Mouse (Mus musculus): Measurements from ENCODE around the gene Arnt2. TPM values are rescaled to one million over a fixed set of nuclear protein-coding genes. Genes with fewer than 3 reads are reported as not detected.

Arnt2 gene
- polyA plus RNA-seq, 1 experiment from 2014 or later = 20.0 TPM

DNA sequence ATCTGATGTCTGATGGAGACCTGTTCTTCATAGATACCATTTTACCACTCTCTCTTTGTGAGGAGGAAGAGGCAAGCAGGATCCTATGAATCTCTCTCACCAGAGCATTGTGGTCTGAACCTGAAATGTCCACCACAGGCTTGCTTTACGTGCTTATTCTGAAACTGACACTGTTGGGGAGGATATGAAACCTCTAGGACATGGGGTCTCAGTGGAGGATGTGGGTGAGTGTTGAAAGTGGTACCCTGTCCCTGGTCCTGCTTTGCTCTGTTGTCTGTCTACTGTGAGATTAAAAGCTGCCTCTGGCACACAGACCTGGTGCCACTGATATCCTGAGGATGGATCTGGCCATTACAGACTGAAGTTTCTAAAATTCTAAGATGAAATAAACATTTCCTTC is 88.4 kb downstream of the Arnt2 start:
- 78% methylated on average over 1 of the region's 1 CpGs for WGBS
- H3K9me3 ChIP-seq = no peaks in the 10 kb centered on the region
- no peaks in the 10 kb centered on the region for H3K27me3 ChIP-seq
- no peak overlapping the region for H3K4me3 ChIP-seq (replicated peaks)
- peaks cover 5% of the 10 kb centered on the region; the same call in 1 of the 2 replicates for H3K36me3 ChIP-seq
- H3K4me2 ChIP-seq = no peak overlapping the region
- peaks cover 15% of the 10 kb centered on the region for H3K4me1 ChIP-seq (replicated peaks)
- H3K27ac ChIP-seq = no peak overlapping the region
- H3K9ac ChIP-seq (replicated peaks) = no peak overlapping the region
- no peak for ATAC-seq (ENCODE audit: insufficient number of reproducible peaks, insufficient read depth, low FRiP score, low TSS enrichment, low read depth)

DNA sequence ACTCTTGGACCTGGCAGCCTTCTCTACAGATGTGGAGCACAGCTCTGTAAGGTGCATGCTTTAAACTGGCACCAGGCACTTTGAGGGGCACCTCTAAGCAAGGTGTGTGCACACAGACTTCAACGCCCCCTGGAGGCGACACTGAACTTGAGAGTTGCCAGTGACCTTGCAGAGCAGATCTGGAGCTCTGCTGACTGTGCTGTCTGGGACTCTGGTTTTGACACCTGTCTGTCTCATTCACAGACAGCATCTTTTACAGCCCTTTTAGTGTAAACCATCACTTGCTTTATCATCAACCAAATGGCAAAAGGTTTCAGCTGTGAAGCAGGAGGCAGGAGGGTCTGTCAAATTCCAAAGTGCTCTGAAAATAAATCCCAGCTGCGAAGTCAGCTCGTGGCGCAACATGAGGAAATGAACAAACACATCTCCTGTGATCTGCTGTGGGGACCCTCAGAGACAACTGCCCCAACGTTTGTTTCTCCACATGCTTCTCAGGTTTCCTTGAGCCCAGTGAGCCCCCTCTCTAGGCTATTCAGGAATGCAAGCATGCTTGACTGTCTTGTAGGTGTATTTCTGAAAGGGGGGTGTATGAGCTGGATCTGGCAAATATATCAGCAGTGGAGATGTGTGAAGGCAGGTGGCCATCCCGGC is 94.5 kb downstream of the Arnt2 start:
- no peak overlapping the region for H3K4me3 ChIP-seq (replicated peaks)
- H3K27ac ChIP-seq = no peak overlapping the region
- peaks cover 5% of the 10 kb centered on the region for H3K4me1 ChIP-seq (replicated peaks)
- no peaks in the 10 kb centered on the region for H3K9me3 ChIP-seq
- no peak overlapping the region for H3K9ac ChIP-seq (replicated peaks)
- H3K4me2 ChIP-seq = no peak overlapping the region
- H3K36me3 ChIP-seq = peaks cover 14% of the 10 kb centered on the region
- H3K27me3 ChIP-seq = no peaks in the 10 kb centered on the region
- 0 out of 2 replicates have a peak, but pooled peaks have one; percentile 56 for ATAC-seq (ENCODE audit: insufficient number of reproducible peaks, insufficient read depth, low FRiP score, low TSS enrichment, low read depth)
- WGBS = 41% methylated on average over 7 of the region's 7 CpGs

- H3K27me3 ChIP-seq = no peaks in the 10 kb centered on the region
- ATAC-seq (ENCODE audit: insufficient number of reproducible peaks, insufficient read depth, low FRiP score, low TSS enrichment, low read depth) = no peak
- H3K9me3 ChIP-seq = no peaks in the 10 kb centered on the region
- H3K4me3 ChIP-seq (replicated peaks) = no peak overlapping the region
- H3K4me2 ChIP-seq = no peak overlapping the region
- H3K27ac ChIP-seq = no peak overlapping the region
- no peak overlapping the region for H3K9ac ChIP-seq (replicated peaks)
- H3K4me1 ChIP-seq (replicated peaks) = peaks cover 5% of the 10 kb centered on the region
- peaks cover 21% of the 10 kb centered on the region for H3K36me3 ChIP-seq
- WGBS = 96% methylated on average over 2 of the region's 2 CpGs
These were observed 95.2 kb downstream of the Arnt2 start for GRCm38 (mm10) chr7:84314742-84315141.

DNA sequence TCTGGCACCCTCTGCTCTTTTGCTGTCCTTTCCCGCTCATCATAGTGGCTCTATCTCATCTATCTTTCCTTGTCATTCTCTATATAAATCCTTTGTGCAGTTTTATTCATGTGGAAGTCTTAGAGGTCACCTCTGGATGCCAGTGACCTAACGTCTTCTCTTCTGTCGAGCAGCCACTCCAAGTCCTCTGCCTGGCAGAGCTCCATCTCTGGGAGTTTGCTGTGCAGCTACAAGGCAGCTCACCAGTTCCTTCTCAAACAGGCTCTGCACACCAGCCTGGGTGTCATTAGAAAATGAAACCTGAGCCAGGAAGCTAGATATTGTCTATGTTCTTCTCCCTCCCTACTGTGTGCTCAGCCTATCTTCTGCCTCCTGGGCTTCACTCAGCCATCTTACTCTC is 98.4 kb downstream of the Arnt2 start:
- Histone ChIP-seq H3K9ac (replicated peaks) (no peak overlapping the region), H3K27ac (no peak overlapping the region), H3K4me2 (no peak overlapping the region), H3K4me1 (replicated peaks) (peaks cover 5% of the 10 kb centered on the region), H3K9me3 (no peaks in the 10 kb centered on the region), H3K27me3 (no peaks in the 10 kb centered on the region), H3K4me3 (replicated peaks) (no peak overlapping the region), H3K36me3 (peaks cover 36% of the 10 kb centered on the region)
- ATAC-seq (ENCODE audit: insufficient number of reproducible peaks, insufficient read depth, low FRiP score, low TSS enrichment, low read depth) = no peak
- WGBS = 92% methylated on average over 3 of the region's 3 CpGs

- Histone ChIP-seq H3K36me3 (peaks cover 36% of the 10 kb centered on the region), H3K9me3 (no peaks in the 10 kb centered on the region), H3K27me3 (no peaks in the 10 kb centered on the region), H3K4me2 (no peak overlapping the region), H3K27ac (no peak overlapping the region), H3K9ac (replicated peaks) (no peak overlapping the region), H3K4me3 (replicated peaks) (no peak overlapping the region), H3K4me1 (replicated peaks) (peaks cover 5% of the 10 kb centered on the region)
- 90% methylated on average over 4 of the region's 4 CpGs for WGBS
- no peak for ATAC-seq (ENCODE audit: insufficient number of reproducible peaks, insufficient read depth, low FRiP score, low TSS enrichment, low read depth)
These were observed 99.1 kb downstream of the Arnt2 start for GRCm38 (mm10) chr7:84310909-84311311.

GRCm38 (mm10) chr7:84307329-84307925 is 102.5 kb downstream of the Arnt2 start:
- H3K36me3 ChIP-seq = peaks cover 53% of the 10 kb centered on the region
- no peak overlapping the region for H3K4me2 ChIP-seq
- H3K27me3 ChIP-seq = no peaks in the 10 kb centered on the region
- no peak overlapping the region for H3K9ac ChIP-seq (replicated peaks)
- no peaks in the 10 kb centered on the region for H3K4me1 ChIP-seq (replicated peaks)
- ATAC-seq (ENCODE audit: insufficient number of reproducible peaks, insufficient read depth, low FRiP score, low TSS enrichment, low read depth) = no peak
- no peaks in the 10 kb centered on the region for H3K9me3 ChIP-seq
- no peak overlapping the region for H3K4me3 ChIP-seq (replicated peaks)
- 92% methylated on average over 3 of the region's 3 CpGs for WGBS
- H3K27ac ChIP-seq = no peak overlapping the region

GRCm38 (mm10) chr7:84300261-84300660 is 109.7 kb downstream of the Arnt2 start:
- Histone ChIP-seq H3K4me2 (no peak overlapping the region), H3K27ac (no peak overlapping the region), H3K36me3 (peaks cover 37% of the 10 kb centered on the region), H3K9me3 (no peaks in the 10 kb centered on the region), H3K27me3 (no peaks in the 10 kb centered on the region), H3K4me3 (replicated peaks) (no peak overlapping the region), H3K9ac (replicated peaks) (no peak overlapping the region), H3K4me1 (replicated peaks) (no peaks in the 10 kb centered on the region)
- no peak for ATAC-seq (ENCODE audit: insufficient number of reproducible peaks, insufficient read depth, low FRiP score, low TSS enrichment, low read depth)
- WGBS = 80% methylated on average over 1 of the region's 1 CpGs

DNA sequence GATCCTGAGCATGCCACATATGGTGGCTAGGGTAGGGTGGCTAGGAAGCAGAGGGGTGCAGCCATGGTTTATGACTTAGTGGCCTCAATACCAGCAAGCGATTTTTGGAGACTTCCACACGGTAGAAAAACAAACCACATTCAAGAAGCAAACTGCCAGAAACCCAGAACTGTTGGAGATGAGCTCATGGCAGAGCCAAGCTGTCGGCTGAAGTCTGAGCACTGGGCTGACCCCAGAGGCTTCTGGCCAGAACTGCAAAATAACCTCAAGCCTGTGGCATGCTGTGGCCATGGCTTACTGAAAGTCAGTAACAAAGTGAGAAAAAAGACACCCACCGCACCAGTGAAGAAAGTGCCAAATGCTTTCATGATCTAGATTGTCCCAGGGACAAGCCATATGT is 110.4 kb downstream of the Arnt2 start:
- Histone ChIP-seq H3K4me3 (replicated peaks) (no peak overlapping the region), H3K9ac (replicated peaks) (no peak overlapping the region), H3K4me1 (replicated peaks) (no peaks in the 10 kb centered on the region), H3K9me3 (no peaks in the 10 kb centered on the region), H3K27me3 (no peaks in the 10 kb centered on the region), H3K4me2 (no peak overlapping the region), H3K36me3 (peaks cover 31% of the 10 kb centered on the region), H3K27ac (no peak overlapping the region)
- no peak for ATAC-seq (ENCODE audit: insufficient number of reproducible peaks, insufficient read depth, low FRiP score, low TSS enrichment, low read depth)
- WGBS = 80% methylated on average over 4 of the region's 4 CpGs

- no peaks in the 10 kb centered on the region for H3K27me3 ChIP-seq
- no peak overlapping the region for H3K9ac ChIP-seq (replicated peaks)
- no peak overlapping the region for H3K27ac ChIP-seq
- H3K9me3 ChIP-seq = no peaks in the 10 kb centered on the region
- no peak overlapping the region for H3K4me3 ChIP-seq (replicated peaks)
- no peak for ATAC-seq (ENCODE audit: insufficient number of reproducible peaks, insufficient read depth, low FRiP score, low TSS enrichment, low read depth)
- H3K4me1 ChIP-seq (replicated peaks) = no peaks in the 10 kb centered on the region
- H3K36me3 ChIP-seq = peaks cover 18% of the 10 kb centered on the region
- WGBS = 75% methylated on average over 7 of the region's 7 CpGs
- H3K4me2 ChIP-seq = no peak overlapping the region
These were observed 116.9 kb downstream of the Arnt2 start for GRCm38 (mm10) chr7:84293054-84293453.

DNA sequence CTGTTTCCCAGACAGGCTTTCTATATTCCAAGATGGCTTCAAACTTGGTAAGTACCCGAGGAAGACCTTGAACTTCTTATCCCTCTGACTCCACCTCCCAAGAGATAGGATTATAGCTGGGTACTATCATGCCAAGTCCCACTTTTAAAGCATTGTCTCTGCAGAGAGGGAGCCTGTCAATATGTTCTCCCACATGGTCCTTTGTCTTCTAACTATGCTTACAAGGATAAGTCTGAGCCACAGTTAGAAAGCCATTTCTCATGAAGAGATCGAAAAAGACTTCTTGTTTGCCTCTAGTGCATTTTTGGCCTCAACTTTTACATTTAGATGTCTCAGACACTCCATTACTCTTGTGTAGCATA is 122.8 kb downstream of the Arnt2 start:
- no peak for ATAC-seq (ENCODE audit: insufficient number of reproducible peaks, insufficient read depth, low FRiP score, low TSS enrichment, low read depth)
- Histone ChIP-seq H3K27me3 (no peaks in the 10 kb centered on the region), H3K9ac (replicated peaks) (no peak overlapping the region), H3K4me2 (no peak overlapping the region), H3K9me3 (no peaks in the 10 kb centered on the region), H3K36me3 (peaks cover 24% of the 10 kb centered on the region), H3K4me3 (replicated peaks) (no peak overlapping the region), H3K4me1 (replicated peaks) (no peaks in the 10 kb centered on the region), H3K27ac (no peak overlapping the region)
- WGBS = 77% methylated on average over 2 of the region's 2 CpGs

DNA sequence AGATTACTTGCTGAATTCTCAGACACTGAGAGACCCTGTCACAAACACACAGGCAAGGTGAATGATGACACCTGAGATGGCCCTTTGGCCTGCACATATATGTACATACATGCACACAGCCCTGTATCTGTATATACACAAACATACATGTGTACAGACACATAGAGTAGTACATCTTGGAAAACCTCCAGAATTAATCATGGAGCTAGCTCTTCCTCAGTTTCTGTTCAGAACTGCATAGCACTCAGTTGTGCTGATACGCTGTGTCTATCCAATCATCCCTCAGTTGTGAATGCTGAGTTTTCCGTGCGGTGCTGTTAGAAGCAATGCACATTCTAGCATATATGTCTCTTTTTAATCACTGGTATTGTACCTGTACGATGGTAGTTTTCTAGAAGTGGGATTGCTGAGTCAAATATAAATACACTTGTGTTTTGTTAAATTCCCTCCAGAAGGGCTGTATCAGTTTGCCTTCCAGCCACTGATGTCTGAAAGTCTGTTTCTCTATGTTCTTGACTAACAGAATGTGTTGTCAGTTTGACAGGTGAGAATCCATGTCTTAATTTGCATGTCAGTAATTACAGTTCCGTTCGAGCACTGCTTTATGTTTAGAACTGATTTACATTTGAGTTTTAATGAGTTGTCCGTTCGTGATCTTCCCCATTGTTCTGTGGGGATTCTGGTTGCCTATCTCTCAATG is 123.3 kb downstream of the Arnt2 start:
- no peak overlapping the region for H3K27ac ChIP-seq
- no peak overlapping the region for H3K9ac ChIP-seq (replicated peaks)
- H3K4me2 ChIP-seq = no peak overlapping the region
- H3K4me3 ChIP-seq (replicated peaks) = no peak overlapping the region
- peaks cover 24% of the 10 kb centered on the region for H3K36me3 ChIP-seq
- WGBS = 93% methylated on average over 8 of the region's 8 CpGs
- ATAC-seq (ENCODE audit: insufficient number of reproducible peaks, insufficient read depth, low FRiP score, low TSS enrichment, low read depth) = no peak
- H3K27me3 ChIP-seq = no peaks in the 10 kb centered on the region
- no peaks in the 10 kb centered on the region for H3K4me1 ChIP-seq (replicated peaks)
- no peaks in the 10 kb centered on the region for H3K9me3 ChIP-seq
